Mouse (Mus musculus): ENCODE measurements around the gene Hoxc6.

Hoxc6 gene

DNA sequence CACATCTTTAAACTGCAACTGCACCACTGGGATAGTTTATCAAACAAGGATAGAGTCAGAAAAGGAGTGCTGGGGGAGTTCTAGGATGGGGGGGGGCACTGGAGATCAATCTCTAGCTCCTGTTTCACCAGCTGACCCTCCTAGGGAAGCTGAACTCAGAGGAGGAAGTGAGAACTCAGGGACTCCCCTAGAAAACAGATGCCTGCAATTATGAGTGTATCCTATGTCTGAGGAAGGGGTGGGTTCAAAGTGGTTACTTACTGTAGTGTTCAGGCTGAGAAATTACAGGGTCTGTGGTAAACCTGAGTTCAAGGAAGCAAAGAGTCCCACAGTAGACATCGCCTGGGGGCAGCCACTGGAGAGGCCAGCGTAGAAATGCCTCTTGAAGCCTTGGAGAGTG lies 53.6 kb downstream of the Hoxc6 start:
- no peak for DNase-seq

- no peak for DNase-seq
Observed at GRCm38 (mm10) chr15:103053210-103053609, 55.2 kb downstream of the Hoxc6 start.

GRCm38 (mm10) chr15:103056396-103056795 lies 58.3 kb downstream of the Hoxc6 start:
- no peak for DNase-seq

DNA sequence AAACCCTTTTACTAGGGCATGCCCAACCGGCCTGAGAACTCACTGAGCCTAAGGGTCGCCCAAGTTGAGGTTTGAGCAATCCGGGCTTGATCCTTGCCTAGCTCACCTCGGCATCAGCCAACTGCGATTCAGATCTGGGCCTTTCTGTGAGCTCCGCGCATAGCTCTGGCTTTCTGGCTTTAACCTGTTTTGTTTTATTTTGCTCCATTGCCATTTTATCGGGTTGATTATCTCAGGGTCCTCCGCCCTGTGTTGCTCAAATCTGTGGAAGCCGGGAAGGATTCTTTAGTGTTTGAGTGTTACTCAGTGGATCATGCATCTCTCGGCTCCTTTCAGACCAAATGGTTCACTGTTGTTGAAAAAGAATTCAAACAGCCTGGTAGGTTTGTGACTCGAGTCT lies 60.7 kb downstream of the Hoxc6 start:
- DNase-seq = no peak

- DNase-seq = no peak
Observed at GRCm38 (mm10) chr15:103059393-103059992, 61.4 kb downstream of the Hoxc6 start.

DNA sequence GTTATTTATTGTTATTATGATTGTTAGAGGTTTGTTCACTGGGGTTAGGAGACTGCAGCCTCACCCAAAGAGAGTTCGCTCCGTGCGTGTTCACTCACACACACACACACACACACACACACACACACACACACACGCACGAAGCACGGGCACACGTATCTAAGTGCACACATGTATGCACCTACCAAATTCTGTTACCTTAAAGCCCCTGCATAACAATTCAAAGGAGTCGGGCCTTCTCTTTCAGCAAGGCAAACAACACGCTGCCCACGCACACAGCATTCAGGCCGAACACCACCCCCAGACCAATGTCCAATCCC lies 61.9 kb downstream of the Hoxc6 start:
- DNase-seq = no peak

GRCm38 (mm10) chr15:103060341-103061130 lies 62.5 kb downstream of the Hoxc6 start:
- DNase-seq = no peak

GRCm38 (mm10) chr15:103061131-103061825 lies 63.2 kb downstream of the Hoxc6 start:
- no peak for DNase-seq

All from lung, postnatal 4 days (tissue).